Mouse (Mus musculus) central nervous system, embryonic 14 days (tissue): Measurements from ENCODE around the gene Epb41l3. TPM values are rescaled to one million over a fixed set of nuclear protein-coding genes. Genes with fewer than 3 reads are reported as not detected.

Experiments used
- polyA plus RNA-seq: library from polyadenylated mRNA; depleted of rRNA; stranded (reverse); fragments of >200 nt; gene quantifications from 2 replicates; pipeline ENCODE4 v1.2.3, GENCODE M21; 2012; rRNA removed

The Epb41l3 gene
- polyA plus RNA-seq = 39.6 and 62.1 TPM in 2 replicates

GRCm38 (mm10) chr17:69075501-69076237 is at the start of gene Epb41l3:
TSS of gene Epb41l3 (plus strand) at chr17:69075683.

Other genes starting within 250 kb of the Epb41l3 start
- 2.6 and 3.3 TPM in 2 replicates for gene Tmem200c, start 249.1 kb upstream of the Epb41l3 start, polyA plus RNA-seq